Mouse (Mus musculus) thymus, adult 2 months (tissue): ENCODE results near the gene Chst11.

Source experiments
- CTCF ChIP-seq: fragments of 200-500 bp; IDR thresholded peaks from 2 replicates; pipeline ENCODE4 v1.5.1; 2012; ENCODE audit warnings: mild to moderate bottlenecking, control low read depth, low read length, moderate library complexity, borderline replicate concordance; ENCODE audit not compliant: control insufficient read depth, poor library complexity, insufficient read depth; ENCODE audit errors: extremely low read depth
- POLR2A ChIP-seq: fragments of 200-500 bp; IDR thresholded peaks from 2 replicates; pipeline ENCODE4 v1.6.1; 2012; ENCODE audit warnings: mild to moderate bottlenecking, low read length, control low read depth, moderate library complexity; ENCODE audit not compliant: control insufficient read depth, poor library complexity, insufficient read depth; ENCODE audit errors: extremely low read depth

DNA sequence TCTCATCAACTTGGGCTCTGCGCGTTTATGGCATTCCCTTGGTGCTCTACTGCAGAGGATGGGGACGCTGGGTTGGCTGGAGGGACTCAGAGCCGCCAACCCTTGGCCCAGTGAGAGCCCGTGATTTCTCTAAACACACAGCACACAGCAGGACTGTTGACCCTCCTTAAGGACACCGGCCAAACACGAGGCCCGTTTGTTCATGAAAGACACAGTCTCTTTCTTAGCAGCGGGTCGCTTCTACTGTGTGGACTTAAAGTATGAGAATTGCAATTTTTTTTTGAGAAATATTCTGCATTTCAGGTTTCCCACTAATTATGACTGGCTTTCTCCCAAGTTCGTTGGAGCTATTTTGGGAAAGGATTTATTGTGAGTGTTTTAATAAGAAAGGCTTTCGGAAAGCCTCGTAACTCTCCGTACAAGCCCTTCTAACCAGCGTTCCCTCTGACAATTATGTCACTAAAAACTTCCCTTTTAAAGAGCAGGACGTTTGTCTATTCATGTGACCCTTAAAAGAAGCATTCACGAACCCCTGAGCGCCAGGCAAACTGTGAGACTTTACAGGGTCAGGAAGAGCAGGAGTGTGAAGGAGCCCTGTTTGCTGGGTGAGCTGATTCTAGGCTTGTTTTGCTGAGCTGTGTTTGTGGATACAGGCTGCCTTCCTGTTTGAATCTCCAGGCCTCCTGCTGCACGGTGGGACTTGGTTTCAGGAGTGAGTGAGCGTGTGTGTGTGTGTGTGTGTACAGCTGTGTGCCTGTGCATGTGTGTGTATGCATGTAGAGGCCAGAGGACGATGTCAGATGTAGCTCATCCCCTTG is 122.8 kb downstream of the Chst11 start:
- TF ChIP-seq CTCF: no peak
- no peak for TF ChIP-seq POLR2A
